Mouse (Mus musculus): ENCODE measurements around the gene Hist1h2bh. TPM values are rescaled to one million over a fixed set of nuclear protein-coding genes. Genes with fewer than 3 reads are reported as not detected.
A peak's percentile ranks its signal among the peaks of the same experiment; 100 is the strongest.
"Not testable (repeated sequence)": the region's sequence is repeated elsewhere in the genome, so short reads cannot be mapped to it uniquely, and the experiment has no call there.

Gene Hist1h2bh
- polyA plus RNA-seq, 1 experiment from 2014 or later, result 1.6 TPM

DNA sequence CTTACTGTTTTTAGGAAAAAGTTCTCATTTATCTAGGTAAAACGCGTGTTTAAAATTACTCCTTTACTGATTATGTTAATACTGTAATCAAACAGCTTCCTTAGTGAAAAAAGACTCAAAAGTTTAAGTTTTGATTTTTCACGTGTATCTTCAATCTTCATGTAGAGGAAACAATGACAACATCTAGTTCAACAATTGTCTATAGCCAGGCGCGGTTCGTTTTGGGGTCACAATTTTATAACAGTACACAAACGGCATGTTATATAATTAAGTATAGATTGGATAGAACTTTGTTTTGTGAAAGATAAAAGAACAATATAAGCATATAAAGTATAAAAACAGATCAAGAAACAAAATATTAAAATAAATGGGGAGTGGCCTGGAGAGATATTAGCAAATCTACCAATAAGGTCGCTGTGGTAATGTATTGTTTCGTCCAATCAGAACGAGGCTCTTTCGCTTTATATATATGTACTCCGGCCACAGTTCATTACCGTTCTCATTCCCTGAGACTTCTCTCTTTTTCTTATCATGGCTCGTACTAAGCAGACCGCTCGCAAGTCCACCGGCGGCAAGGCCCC is 32.2 kb upstream of the Hist1h2bh start, which contains the start of gene Hist1h3d:
Hist1h3d (plus strand) TSS at position 493 of the 581 bp plus-strand sequence.
- peak within 1 kb of the TSS; percentile 89 for H3K9ac ChIP-seq (ENCODE audit: low read depth, low read length)
- peaks cover 7% of the 10 kb centered on the region for H3K4me1 ChIP-seq (replicated peaks; ENCODE audit: control insufficient read depth, insufficient read depth, low read length)
- no peaks in the 10 kb centered on the region for H3K36me3 ChIP-seq (ENCODE audit: control insufficient read depth, insufficient read depth, low read length)
- peak within 1 kb of the TSS; percentile 53 for H3K4me3 ChIP-seq (ENCODE audit: low read depth, low read length)
- no peak for DNase-seq (ENCODE audit: low spot score)
- H3K4me2 ChIP-seq, result peak within 1 kb of the TSS; percentile 92
- 1% methylated on average over 18 of the region's 18 CpGs for WGBS
- peak within 1 kb of the TSS; percentile 99 for H3K27ac ChIP-seq (ENCODE audit: low read depth, low read length)
- H3K9me3 ChIP-seq (ENCODE audit: control insufficient read depth, low read length), result no peaks in the 10 kb centered on the region
- ATAC-seq (replicated peaks; ENCODE audit: low FRiP score), result peak; percentile 50
- H3K27me3 ChIP-seq (replicated peaks; ENCODE audit: control insufficient read depth, insufficient read depth, low read length), result no peaks in the 10 kb centered on the region

GRCm38 (mm10) chr13:23574546-23575170 is 31.5 kb upstream of the Hist1h2bh start:
- H3K36me3 ChIP-seq (ENCODE audit: control insufficient read depth, insufficient read depth, low read length); H3K27me3 ChIP-seq (replicated peaks; ENCODE audit: control insufficient read depth, insufficient read depth, low read length); H3K4me1 ChIP-seq (replicated peaks; ENCODE audit: control insufficient read depth, insufficient read depth, low read length); ATAC-seq (replicated peaks; ENCODE audit: low FRiP score); DNase-seq (ENCODE audit: low spot score); H3K9me3 ChIP-seq (ENCODE audit: control insufficient read depth, low read length): not testable (repeated sequence)
- Histone ChIP-seq H3K4me2 (peak overlapping the region; percentile 92), H3K9ac (ENCODE audit: low read depth, low read length) (peak overlapping the region; percentile 70), H3K27ac (ENCODE audit: low read depth, low read length) (peak overlapping the region; percentile 98), H3K4me3 (ENCODE audit: low read depth, low read length) (peak overlapping the region; percentile 34)
- WGBS, result under 1% methylated on average over 6 of the region's 39 CpGs

GRCm38 (mm10) chr13:23573898-23574524 is 30.8 kb upstream of the Hist1h2bh start, which contains the start of the genes Hist1h2bf and Hist1h2ad:
Gene Hist1h2bf (minus strand): TSS chr13:23574196.
Gene Hist1h2ad (plus strand): TSS chr13:23574381.
- WGBS, result under 1% methylated on average over 30 of the region's 42 CpGs
- ATAC-seq (replicated peaks; ENCODE audit: low FRiP score), result peak; percentile 77
- H3K9ac ChIP-seq (ENCODE audit: low read depth, low read length), result peak within 1 kb of the TSS; percentile 79
- H3K4me2 ChIP-seq, result peak within 1 kb of the TSS; percentile 92
- peak within 1 kb of the TSS; percentile 50 for H3K4me3 ChIP-seq (ENCODE audit: low read depth, low read length)
- not testable (repeated sequence) for H3K36me3 ChIP-seq (ENCODE audit: control insufficient read depth, insufficient read depth, low read length); H3K27me3 ChIP-seq (replicated peaks; ENCODE audit: control insufficient read depth, insufficient read depth, low read length); H3K9me3 ChIP-seq (ENCODE audit: control insufficient read depth, low read length); H3K4me1 ChIP-seq (replicated peaks; ENCODE audit: control insufficient read depth, insufficient read depth, low read length)
- H3K27ac ChIP-seq (ENCODE audit: low read depth, low read length), result peak within 1 kb of the TSS; percentile 99
- peak; percentile 80 for DNase-seq (ENCODE audit: low spot score)

- not testable (repeated sequence) for ATAC-seq (replicated peaks; ENCODE audit: low FRiP score); H3K36me3 ChIP-seq (ENCODE audit: control insufficient read depth, insufficient read depth, low read length); H3K27me3 ChIP-seq (replicated peaks; ENCODE audit: control insufficient read depth, insufficient read depth, low read length); H3K4me1 ChIP-seq (replicated peaks; ENCODE audit: control insufficient read depth, insufficient read depth, low read length); H3K9me3 ChIP-seq (ENCODE audit: control insufficient read depth, low read length); DNase-seq (ENCODE audit: low spot score)
- WGBS, result 8% methylated on average over 18 of the region's 20 CpGs
- Histone ChIP-seq H3K4me2 (peak overlapping the region; percentile 73), H3K9ac (ENCODE audit: low read depth, low read length) (peak overlapping the region; percentile 79), H3K27ac (ENCODE audit: low read depth, low read length) (peak overlapping the region; percentile 98), H3K4me3 (ENCODE audit: low read depth, low read length) (peak overlapping the region; percentile 50)
Measured at GRCm38 (mm10) chr13:23573034-23573897, 30.1 kb upstream of the Hist1h2bh start.

GRCm38 (mm10) chr13:23572218-23573033 is 29.2 kb upstream of the Hist1h2bh start:
- peak overlapping the region; percentile 98 for H3K27ac ChIP-seq (ENCODE audit: low read depth, low read length)
- no peaks in the 10 kb centered on the region for H3K36me3 ChIP-seq (ENCODE audit: control insufficient read depth, insufficient read depth, low read length)
- peaks cover 7% of the 10 kb centered on the region for H3K4me1 ChIP-seq (replicated peaks; ENCODE audit: control insufficient read depth, insufficient read depth, low read length)
- H3K4me2 ChIP-seq, result peak overlapping the region; percentile 73
- no peaks in the 10 kb centered on the region for H3K27me3 ChIP-seq (replicated peaks; ENCODE audit: control insufficient read depth, insufficient read depth, low read length)
- peak overlapping the region; percentile 50 for H3K4me3 ChIP-seq (ENCODE audit: low read depth, low read length)
- WGBS, result 32% methylated on average over 2 of the region's 2 CpGs
- DNase-seq (ENCODE audit: low spot score) (no peak), ATAC-seq (replicated peaks; ENCODE audit: low FRiP score) (no peak)
- no peaks in the 10 kb centered on the region for H3K9me3 ChIP-seq (ENCODE audit: control insufficient read depth, low read length)
- peak overlapping the region; percentile 79 for H3K9ac ChIP-seq (ENCODE audit: low read depth, low read length)

DNA sequence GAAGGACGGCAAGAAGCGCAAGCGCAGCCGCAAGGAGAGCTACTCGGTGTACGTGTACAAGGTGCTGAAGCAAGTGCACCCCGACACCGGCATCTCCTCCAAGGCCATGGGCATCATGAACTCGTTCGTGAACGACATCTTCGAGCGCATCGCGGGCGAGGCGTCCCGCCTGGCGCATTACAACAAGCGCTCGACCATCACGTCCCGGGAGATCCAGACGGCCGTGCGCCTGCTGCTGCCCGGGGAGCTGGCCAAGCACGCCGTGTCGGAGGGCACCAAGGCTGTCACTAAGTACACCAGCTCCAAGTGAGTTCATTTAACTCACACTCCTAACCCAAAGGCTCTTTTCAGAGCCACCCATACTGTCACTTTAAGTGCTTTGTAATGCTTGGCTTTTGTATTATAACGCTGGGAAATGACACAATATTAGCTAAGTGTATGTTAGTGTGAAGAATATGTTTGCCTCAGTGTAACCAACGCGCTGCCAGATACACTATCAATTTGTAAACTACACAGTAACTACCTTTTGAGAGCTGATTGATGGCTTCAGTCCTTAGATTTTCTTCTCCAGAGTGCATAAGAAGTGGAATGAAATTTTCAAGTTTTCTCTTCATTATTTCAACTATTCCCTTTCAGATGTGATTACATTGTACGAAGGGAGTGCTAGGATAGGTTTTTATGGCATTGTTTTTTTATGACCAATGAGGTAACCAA is 28.5 kb upstream of the Hist1h2bh start:
- under 1% methylated on average over 9 of the region's 34 CpGs for WGBS
- DNase-seq (ENCODE audit: low spot score); H3K4me1 ChIP-seq (replicated peaks; ENCODE audit: control insufficient read depth, insufficient read depth, low read length); H3K36me3 ChIP-seq (ENCODE audit: control insufficient read depth, insufficient read depth, low read length); H3K27me3 ChIP-seq (replicated peaks; ENCODE audit: control insufficient read depth, insufficient read depth, low read length); H3K9me3 ChIP-seq (ENCODE audit: control insufficient read depth, low read length): not testable (repeated sequence)
- H3K4me3 ChIP-seq (ENCODE audit: low read depth, low read length), result peak overlapping the region; percentile 50
- peak overlapping the region; percentile 79 for H3K9ac ChIP-seq (ENCODE audit: low read depth, low read length)
- peak overlapping the region; percentile 98 for H3K27ac ChIP-seq (ENCODE audit: low read depth, low read length)
- H3K4me2 ChIP-seq, result peak overlapping the region; percentile 73
- ATAC-seq (replicated peaks; ENCODE audit: low FRiP score), result peak; percentile 10

DNA sequence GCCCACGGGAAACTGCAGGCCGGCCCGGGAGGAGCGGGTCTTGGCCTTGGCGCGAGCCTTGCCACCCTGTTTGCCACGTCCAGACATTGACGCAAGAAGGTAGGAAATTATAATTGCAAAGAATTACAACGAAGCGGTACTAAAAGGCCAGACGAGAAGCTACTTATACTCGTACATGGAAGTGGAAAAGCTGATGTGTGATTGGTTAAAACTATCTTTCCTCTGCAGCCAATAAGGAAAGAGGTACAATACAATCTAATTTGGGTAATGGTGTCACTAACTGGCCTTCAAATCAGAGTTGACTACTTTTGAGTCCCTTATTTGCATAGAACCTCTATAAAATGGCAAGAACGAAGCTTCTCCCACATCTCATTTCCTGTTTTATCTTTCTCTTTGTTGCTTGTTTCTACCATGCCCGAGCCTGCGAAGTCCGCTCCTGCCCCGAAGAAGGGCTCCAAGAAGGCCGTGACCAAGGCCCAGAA is 27.9 kb upstream of the Hist1h2bh start, which contains the start of the genes Hist1h2ae and Hist1h2bg:
Hist1h2ae (minus strand) TSS at position 199 of the 482 bp plus-strand sequence.
Hist1h2bg (plus strand) TSS at position 375 of the 482 bp plus-strand sequence.
- peak within 1 kb of the TSS; percentile 79 for H3K9ac ChIP-seq (ENCODE audit: low read depth, low read length)
- no peaks in the 10 kb centered on the region for H3K4me1 ChIP-seq (replicated peaks; ENCODE audit: control insufficient read depth, insufficient read depth, low read length)
- no peaks in the 10 kb centered on the region for H3K9me3 ChIP-seq (ENCODE audit: control insufficient read depth, low read length)
- peak within 1 kb of the TSS; percentile 50 for H3K4me3 ChIP-seq (ENCODE audit: low read depth, low read length)
- H3K27me3 ChIP-seq (replicated peaks; ENCODE audit: control insufficient read depth, insufficient read depth, low read length), result no peaks in the 10 kb centered on the region
- no peaks in the 10 kb centered on the region for H3K36me3 ChIP-seq (ENCODE audit: control insufficient read depth, insufficient read depth, low read length)
- H3K4me2 ChIP-seq, result peak within 1 kb of the TSS; percentile 73
- peak within 1 kb of the TSS; percentile 98 for H3K27ac ChIP-seq (ENCODE audit: low read depth, low read length)
- 0% methylated on average over 18 of the region's 18 CpGs for WGBS
- DNase-seq (ENCODE audit: low spot score), result peak; percentile 77
- ATAC-seq (replicated peaks; ENCODE audit: low FRiP score), result peak; percentile 82

Data from liver, embryonic 11.5 days (tissue).